In genomic region chr8:13229802-13230201, GRCm38 (mm10) we compare ENCODE assay signal across 17 mouse cellular contexts. TPM values are rescaled to one million over a fixed set of nuclear protein-coding genes. Genes with fewer than 3 reads are reported as not detected.
"Had no signal": no experiment of that assay in that cellular context is flagged by ENCODE, and none has a peak within 500 bp of the region (broad histone marks: within the 10 kb centered on the region; RNA-seq: fewer than 3 reads in every experiment).

No protein-coding gene starts in this region.

- DNase-seq: kidney, postnatal 14 days; layer of hippocampus, adult 9-11 months; layer of hippocampus, postnatal 36 days; lung, adult 18-20 months; retina, postnatal 1 day; right cerebral cortex, postnatal 4 days; thymus, adult 2 months; thymus, postnatal 36 days had no signal

- H3K4me2 ChIP-seq: midbrain, embryonic 12.5 days; neural tube, embryonic 13.5 days; stomach, embryonic 15.5 days had no signal

- H3K9ac ChIP-seq: limb, embryonic 13.5 days; liver, embryonic 14.5 days; midbrain, embryonic 12.5 days; neural tube, embryonic 13.5 days; stomach, embryonic 15.5 days had no signal

- H3K4me1 ChIP-seq: stomach, embryonic 15.5 days had no signal

- H3K36me3 ChIP-seq: limb, embryonic 13.5 days; midbrain, embryonic 12.5 days; neural tube, embryonic 13.5 days; stomach, embryonic 15.5 days had no signal

- H3K4me3 ChIP-seq: limb, embryonic 13.5 days; midbrain, embryonic 12.5 days; neural tube, embryonic 13.5 days; stomach, embryonic 15.5 days had no signal

- ATAC-seq: midbrain, embryonic 16.5 days had no signal

- H3K27me3 ChIP-seq: midbrain, embryonic 12.5 days; stomach, embryonic 15.5 days had no signal

- H3K27ac ChIP-seq: limb, embryonic 13.5 days; liver, embryonic 14.5 days; midbrain, embryonic 12.5 days; neural tube, embryonic 13.5 days; stomach, embryonic 15.5 days had no signal

- H3K9me3 ChIP-seq: limb, embryonic 13.5 days; midbrain, embryonic 12.5 days; neural tube, embryonic 13.5 days; stomach, embryonic 15.5 days had no signal

RNA-seq across cellular contexts. Expression of gene Adprhl1, which starts 24.2 kb away (rescaled TPM):
- total RNA-seq: megakaryocyte-erythroid progenitor cell, adult 5-6 weeks had no signal
- polyA plus RNA-seq: liver, adult 2 months; liver, embryonic 14.5 days; testis, adult 2 months had no signal
